ENCODE assay signal across 8 mouse cellular contexts in the genomic region with DNA sequence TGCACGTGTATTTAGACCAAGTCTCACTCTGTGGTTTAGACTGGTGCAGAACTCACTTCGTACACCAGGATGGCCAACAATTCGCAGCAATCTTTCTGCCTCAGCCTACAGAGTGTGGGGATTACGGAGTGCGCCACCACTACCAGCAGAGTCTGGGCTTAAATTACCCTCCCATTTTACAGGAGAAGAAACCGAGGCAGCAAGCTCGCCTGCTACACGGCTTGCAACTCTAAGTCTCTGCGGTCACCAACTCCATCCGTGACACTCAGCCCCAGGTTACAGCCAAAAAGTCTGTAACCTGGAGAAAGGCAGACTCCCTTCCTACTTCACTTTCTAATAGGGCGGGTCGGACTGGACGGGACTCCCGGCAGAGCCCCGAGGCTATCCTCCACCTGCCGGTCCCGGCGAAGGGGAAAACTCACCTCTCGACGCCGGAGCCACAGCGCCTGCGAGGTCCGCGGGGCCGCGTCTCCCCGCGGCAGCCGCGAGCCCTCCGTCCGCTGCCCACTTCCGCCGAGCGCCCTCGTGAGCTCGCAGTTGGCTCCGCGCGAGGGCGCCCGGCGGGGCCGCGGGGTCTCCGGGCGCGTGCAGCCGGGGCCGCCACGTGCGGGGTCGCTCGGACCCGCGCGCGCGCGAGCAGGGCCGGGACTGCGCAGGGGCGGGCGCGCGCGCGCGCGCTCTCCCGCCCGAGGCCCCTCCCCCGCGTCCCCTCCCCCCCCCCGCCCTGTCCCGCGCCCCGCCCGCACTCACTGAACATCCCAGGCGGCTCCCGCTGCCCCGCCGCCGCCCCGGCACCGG. TPM values are rescaled to one million over a fixed set of nuclear protein-coding genes. Genes with fewer than 3 reads are reported as not detected.
A peak's percentile ranks its signal among the peaks of the same experiment; 100 is the strongest.
DNase-seq lines count a peak whose midpoint lies in the region; ATAC-seq and TF ChIP-seq lines count a peak whose summit lies in the region.

No protein-coding gene starts in this region.

- no peak for TF ChIP-seq CTCF in cerebellum, adult 2 months (IDR thresholded peaks at IDR 0.05; ENCODE audit: borderline replicate concordance, insufficient read depth, low read depth, low read length)
- peak; percentile 41 for TF ChIP-seq CTCF in liver, embryonic 14.5 days (IDR thresholded peaks at IDR 0.05; ENCODE audit: low read depth)
- peak; percentile 8; the same call in 1 of the 2 replicates for TF ChIP-seq CTCF in stomach, postnatal 0 days (IDR thresholded peaks at IDR 0.05; ENCODE audit: low read depth)

- peaks cover 18% of the 10 kb centered on the region for H3K36me3 ChIP-seq in intestine, embryonic 14.5 days (ENCODE audit: control insufficient read depth, insufficient read depth, low read length)
- H3K36me3 ChIP-seq in liver, embryonic 14.5 days (replicated peaks; ENCODE audit: control insufficient read depth, insufficient read depth, low read depth), result peaks cover 14% of the 10 kb centered on the region
- H3K36me3 ChIP-seq in stomach, postnatal 0 days (ENCODE audit: control insufficient read depth, insufficient read depth, low read length), result peaks cover 2% of the 10 kb centered on the region; the same call in 1 of the 2 replicates

- ATAC-seq in frontal cortex, adult (ENCODE audit: low TSS enrichment), result peak; percentile 39; the same call in 1 of the 2 replicates
- peak; percentile 90 for ATAC-seq in intestine, embryonic 14.5 days (replicated peaks; ENCODE audit: low FRiP score, low TSS enrichment, low read depth)
- ATAC-seq in liver, embryonic 14.5 days (ENCODE audit: insufficient read depth), result peak; percentile 88
- peak; percentile 78 for ATAC-seq in stomach, postnatal 0 days (ENCODE audit: low FRiP score, low TSS enrichment)

- DNase-seq in gastrocnemius, adult 18-20 months (ENCODE audit: low spot score), result peak; percentile 29
- no peak for DNase-seq in gastrocnemius, postnatal 25 days
- peak in 1 of 2 experiments; percentile 67 for DNase-seq in cerebellum, adult 2 months
- DNase-seq in intestine, embryonic 14.5 days (ENCODE audit: low spot score), result peak; percentile 83
- peak; percentile 20 to 40 (median 39) for DNase-seq in liver, embryonic 14.5 days (ENCODE audit: low read depth in 3 of 3, low spot score in 3 of 3)
- DNase-seq in natural killer cell, adult 2 months (ENCODE audit: low spot score in 2 of 2), result peak; percentile 52 to 59
- no peak for DNase-seq in stomach, postnatal 0 days (ENCODE audit: low spot score)

- H3K9ac ChIP-seq in intestine, embryonic 14.5 days (ENCODE audit: low read length), result peak overlapping the region; percentile 89
- peak overlapping the region; percentile 92 for H3K9ac ChIP-seq in liver, embryonic 14.5 days (replicated peaks)
- peak overlapping the region; percentile 87 for H3K9ac ChIP-seq in stomach, postnatal 0 days (ENCODE audit: low read length)

- no peak for TF ChIP-seq EP300 in liver, embryonic 14.5 days (IDR thresholded peaks at IDR 0.05; ENCODE audit: low read depth)
- TF ChIP-seq EP300 in stomach, postnatal 0 days (optimal IDR thresholded peaks at IDR 0.05), result no peak

- WGBS in cerebellum, adult 2 months, result 1% methylated on average over 84 of the region's 87 CpGs
- WGBS in intestine, embryonic 14.5 days, result 1% methylated on average over 71 of the region's 87 CpGs
- WGBS in liver, embryonic 14.5 days (ENCODE audit: insufficient replicate concordance), result under 1% methylated on average over 67 of the region's 87 CpGs
- under 1% methylated on average over 58 of the region's 87 CpGs for WGBS in stomach, postnatal 0 days

- H3K27me3 ChIP-seq in cerebellum, adult 2 months (ENCODE audit: control insufficient read depth, insufficient read depth, low read length), result no peaks in the 10 kb centered on the region
- no peaks in the 10 kb centered on the region for H3K27me3 ChIP-seq in intestine, embryonic 14.5 days (replicated peaks; ENCODE audit: control insufficient read depth, insufficient read depth, low read length)
- no peaks in the 10 kb centered on the region for H3K27me3 ChIP-seq in liver, embryonic 14.5 days (ENCODE audit: control insufficient read depth, insufficient read depth, low read length)
- H3K27me3 ChIP-seq in stomach, postnatal 0 days (ENCODE audit: control insufficient read depth, insufficient read depth, low read length), result no peaks in the 10 kb centered on the region

- peak overlapping the region; percentile 78 for H3K4me2 ChIP-seq in intestine, embryonic 14.5 days (ENCODE audit: low read length)
- H3K4me2 ChIP-seq in liver, embryonic 14.5 days (ENCODE audit: low read depth), result peak overlapping the region; percentile 97
- peak overlapping the region; percentile 82 for H3K4me2 ChIP-seq in stomach, postnatal 0 days (replicated peaks; ENCODE audit: low read depth)

- TF ChIP-seq POLR2A in cerebellum, adult 2 months (IDR thresholded peaks at IDR 0.05; ENCODE audit: borderline replicate concordance, insufficient read depth, low read length), result no peak

- H3K27ac ChIP-seq in cerebellum, adult 2 months (ENCODE audit: insufficient read depth, low read length), result peak overlapping the region; percentile 96
- peak overlapping the region; percentile 88 for H3K27ac ChIP-seq in intestine, embryonic 14.5 days (ENCODE audit: low read depth)
- peak overlapping the region; percentile 80 for H3K27ac ChIP-seq in liver, embryonic 14.5 days
- H3K27ac ChIP-seq in stomach, postnatal 0 days (replicated peaks), result peak overlapping the region; percentile 92

- H3K9me3 ChIP-seq in intestine, embryonic 14.5 days (ENCODE audit: control insufficient read depth, low read length), result no peaks in the 10 kb centered on the region
- no peaks in the 10 kb centered on the region for H3K9me3 ChIP-seq in liver, embryonic 14.5 days (ENCODE audit: control insufficient read depth, low read length)
- no peaks in the 10 kb centered on the region for H3K9me3 ChIP-seq in stomach, postnatal 0 days (ENCODE audit: control insufficient read depth, low read length)

- peak overlapping the region; percentile 74 for H3K4me3 ChIP-seq in cerebellum, adult 2 months (replicated peaks; ENCODE audit: insufficient read depth, low read depth, low read length)
- H3K4me3 ChIP-seq in intestine, embryonic 14.5 days (ENCODE audit: low read depth, low read length), result peak overlapping the region; percentile 92
- H3K4me3 ChIP-seq in liver, embryonic 14.5 days (ENCODE audit: insufficient read depth in 1 of 2, low read depth in 2 of 2, low read length in 2 of 2), result peak overlapping the region; percentile 93 to 99
- peak overlapping the region; percentile 72 for H3K4me3 ChIP-seq in stomach, postnatal 0 days (ENCODE audit: low read depth, low read length)

- H3K4me1 ChIP-seq in cerebellum, adult 2 months (ENCODE audit: control insufficient read depth, insufficient read depth, low read length), result peaks cover 6% of the 10 kb centered on the region
- H3K4me1 ChIP-seq in intestine, embryonic 14.5 days (replicated peaks; ENCODE audit: control insufficient read depth, insufficient read depth, low read length), result peaks cover 19% of the 10 kb centered on the region
- peaks cover 42% of the 10 kb centered on the region in 2 experiments for H3K4me1 ChIP-seq in liver, embryonic 14.5 days (replicated peaks; ENCODE audit: control insufficient read depth in 2 of 2, insufficient read depth in 2 of 2, low read length in 1 of 2)
- H3K4me1 ChIP-seq in stomach, postnatal 0 days (replicated peaks; ENCODE audit: control insufficient read depth, insufficient read depth), result 0 out of 2 replicates have a peak, but pooled peaks cover 3% of the 10 kb centered on the region

RNA-seq across cellular contexts. Expression of gene Taf5l, which starts 0.6 kb away (rescaled TPM):
- total RNA-seq in gastrocnemius, adult 18-20 months (2021), result 10 to 100 TPM; 11.9 to 13.8 TPM
- 10 to 100 TPM; 10.5 to 11.0 TPM for total RNA-seq in gastrocnemius, postnatal 25 days (2021)
- polyA plus RNA-seq in cerebellum, adult 2 months (2012; rRNA removed), result 18.9 TPM in 2 replicates
- 52.7 and 53.6 TPM in 2 replicates for polyA plus RNA-seq in intestine, embryonic 14.5 days (2014; fragmentation: Nextera tagmentation; extraction: Ambion mirVana)
- 21.1 and 21.2 TPM in 2 replicates for polyA plus RNA-seq in liver, embryonic 14.5 days (2012; rRNA removed)
- 28.7 and 32.6 TPM in 2 replicates for polyA plus RNA-seq in liver, embryonic 14.5 days (2014; fragmentation: Nextera tagmentation; extraction: Ambion mirVana)
- 18.0 and 21.0 TPM in 2 replicates for polyA plus RNA-seq in stomach, postnatal 0 days (2015; fragmentation: Nextera tagmentation; extraction: Ambion mirVana)

RNA-seq across cellular contexts. Expression of gene Urb2, which starts 0.7 kb away (rescaled TPM):
- 1 to 10 TPM; 5.3 to 6.3 TPM for total RNA-seq in gastrocnemius, adult 18-20 months (2021)
- 1 to 10 TPM; 5.2 to 7.0 TPM for total RNA-seq in gastrocnemius, postnatal 25 days (2021)
- 6.9 and 7.3 TPM in 2 replicates for polyA plus RNA-seq in cerebellum, adult 2 months (2012; rRNA removed)
- 9.4 and 9.6 TPM in 2 replicates for polyA plus RNA-seq in intestine, embryonic 14.5 days (2014; fragmentation: Nextera tagmentation; extraction: Ambion mirVana)
- 4.3 and 4.9 TPM in 2 replicates for polyA plus RNA-seq in liver, embryonic 14.5 days (2012; rRNA removed)
- polyA plus RNA-seq in liver, embryonic 14.5 days (2014; fragmentation: Nextera tagmentation; extraction: Ambion mirVana), result 2.9 and 3.6 TPM in 2 replicates
- polyA plus RNA-seq in stomach, postnatal 0 days (2015; fragmentation: Nextera tagmentation; extraction: Ambion mirVana), result 1.2 and 1.6 TPM in 2 replicates

RNA-seq across cellular contexts. Expression of gene Abcb10, which starts 37.7 kb away (rescaled TPM):
- total RNA-seq in gastrocnemius, adult 18-20 months (2021), result 10 to 100 TPM; 16.5 to 17.5 TPM
- 10 to 100 TPM; 13.5 to 14.4 TPM for total RNA-seq in gastrocnemius, postnatal 25 days (2021)
- polyA plus RNA-seq in cerebellum, adult 2 months (2012; rRNA removed), result 21.0 and 22.0 TPM in 2 replicates
- 20.5 and 22.2 TPM in 2 replicates for polyA plus RNA-seq in intestine, embryonic 14.5 days (2014; fragmentation: Nextera tagmentation; extraction: Ambion mirVana)
- 71.8 and 83.0 TPM in 2 replicates for polyA plus RNA-seq in liver, embryonic 14.5 days (2012; rRNA removed)
- polyA plus RNA-seq in liver, embryonic 14.5 days (2014; fragmentation: Nextera tagmentation; extraction: Ambion mirVana), result 129 and 144 TPM in 2 replicates
- 14.7 and 15.2 TPM in 2 replicates for polyA plus RNA-seq in stomach, postnatal 0 days (2015; fragmentation: Nextera tagmentation; extraction: Ambion mirVana)

Comparison
In these comparisons a context has a peak if more than half of its experiments do, and no peak if none do; other contexts are left out.
1. DNase-seq: peak in gastrocnemius, adult 18-20 months (single experiment), intestine, embryonic 14.5 days (single experiment), liver, embryonic 14.5 days (3 of 3) and natural killer cell, adult 2 months (2 of 2); none in gastrocnemius, postnatal 25 days (single experiment) and stomach, postnatal 0 days (single experiment).
2. ATAC-seq: peak in every context shown above with its lines; median percentile 90 in intestine, embryonic 14.5 days; 88 in liver, embryonic 14.5 days; 78 in stomach, postnatal 0 days; 39 in frontal cortex, adult.
3. Peak in every context shown above with its lines, with median percentiles within 50 percentile points of each other: H3K27ac ChIP-seq, H3K4me3 ChIP-seq, H3K4me2 ChIP-seq and H3K9ac ChIP-seq.